Mouse (Mus musculus): Measurements from ENCODE around the gene Rabac1. TPM values are rescaled to one million over a fixed set of nuclear protein-coding genes. Genes with fewer than 3 reads are reported as not detected.
A peak's percentile ranks its signal among the peaks of the same experiment; 100 is the strongest.

Rabac1 gene
- polyA plus RNA-seq, 1 experiment from 2014 or later = 315 TPM

GRCm38 (mm10) chr7:24985799-24986198, 13.2 kb upstream of the Rabac1 start:
- peak; percentile 30; the same call in 1 of the 2 replicates for TF ChIP-seq CTCF (IDR thresholded peaks at IDR 0.05; ENCODE audit: low read depth)
- WGBS = 69% methylated on average over 5 of the region's 5 CpGs
- H3K9ac ChIP-seq (ENCODE audit: low read depth, low read length) = no peak overlapping the region

GRCm38 (mm10) chr7:24984307-24984706, 11.8 kb upstream of the Rabac1 start:
- 89% methylated on average over 2 of the region's 2 CpGs for WGBS
- no peak for ATAC-seq (replicated peaks; ENCODE audit: low FRiP score, low read depth)

More at GRCm38 (mm10) chr7:24985799-24986198, 13.2 kb upstream of the Rabac1 start:
- Histone ChIP-seq H3K36me3 (ENCODE audit: insufficient read depth, low read length) (no peaks in the 10 kb centered on the region), H3K27me3 (ENCODE audit: insufficient read depth, low read length) (no peaks in the 10 kb centered on the region), H3K27ac (no peak overlapping the region), H3K4me3 (replicated peaks; ENCODE audit: low read depth, low read length) (no peak overlapping the region), H3K9me3 (replicated peaks; ENCODE audit: low read length) (no peaks in the 10 kb centered on the region), H3K4me2 (ENCODE audit: low read length) (no peak overlapping the region), H3K4me1 (replicated peaks; ENCODE audit: insufficient read depth, low read length) (no peaks in the 10 kb centered on the region)
- no peak for DNase-seq (ENCODE audit: low spot score)
- no peak for ATAC-seq (replicated peaks; ENCODE audit: low FRiP score, low read depth)

GRCm38 (mm10) chr7:24983396-24983795, 10.8 kb upstream of the Rabac1 start:
- WGBS = 78% methylated on average over 5 of the region's 5 CpGs
- Histone ChIP-seq H3K36me3 (ENCODE audit: insufficient read depth, low read length) (no peaks in the 10 kb centered on the region), H3K4me3 (replicated peaks; ENCODE audit: low read depth, low read length) (no peak overlapping the region), H3K9me3 (replicated peaks; ENCODE audit: low read length) (no peaks in the 10 kb centered on the region), H3K4me2 (ENCODE audit: low read length) (no peak overlapping the region), H3K9ac (ENCODE audit: low read depth, low read length) (no peak overlapping the region), H3K27me3 (ENCODE audit: insufficient read depth, low read length) (no peaks in the 10 kb centered on the region), H3K27ac (no peak overlapping the region), H3K4me1 (replicated peaks; ENCODE audit: insufficient read depth, low read length) (no peaks in the 10 kb centered on the region)
- ATAC-seq (replicated peaks; ENCODE audit: low FRiP score, low read depth) (no peak), DNase-seq (ENCODE audit: low spot score) (no peak)
- TF ChIP-seq CTCF (IDR thresholded peaks at IDR 0.05; ENCODE audit: low read depth) = no peak

More at GRCm38 (mm10) chr7:24984307-24984706, 11.8 kb upstream of the Rabac1 start:
- H3K4me1 ChIP-seq (replicated peaks; ENCODE audit: insufficient read depth, low read length) = no peaks in the 10 kb centered on the region
- H3K9ac ChIP-seq (ENCODE audit: low read depth, low read length) = no peak overlapping the region
- no peak for DNase-seq (ENCODE audit: low spot score)
- H3K4me2 ChIP-seq (ENCODE audit: low read length) = no peak overlapping the region
- no peaks in the 10 kb centered on the region for H3K36me3 ChIP-seq (ENCODE audit: insufficient read depth, low read length)
- no peak overlapping the region for H3K27ac ChIP-seq
- no peaks in the 10 kb centered on the region for H3K9me3 ChIP-seq (replicated peaks; ENCODE audit: low read length)
- 0 out of 2 replicates have a peak, but pooled peaks have one; percentile 4 for TF ChIP-seq CTCF (IDR thresholded peaks at IDR 0.05; ENCODE audit: low read depth)
- H3K4me3 ChIP-seq (replicated peaks; ENCODE audit: low read depth, low read length) = no peak overlapping the region
- no peaks in the 10 kb centered on the region for H3K27me3 ChIP-seq (ENCODE audit: insufficient read depth, low read length)

GRCm38 (mm10) chr7:24980439-24980838, 7.9 kb upstream of the Rabac1 start:
- no peak for ATAC-seq (replicated peaks; ENCODE audit: low FRiP score, low read depth)
- no peak for TF ChIP-seq CTCF (IDR thresholded peaks at IDR 0.05; ENCODE audit: low read depth)
- no peaks in the 10 kb centered on the region for H3K36me3 ChIP-seq (ENCODE audit: insufficient read depth, low read length)
- WGBS = 77% methylated on average over 7 of the region's 7 CpGs
- H3K9me3 ChIP-seq (replicated peaks; ENCODE audit: low read length) = no peaks in the 10 kb centered on the region
- no peak overlapping the region for H3K4me3 ChIP-seq (replicated peaks; ENCODE audit: low read depth, low read length)
- H3K9ac ChIP-seq (ENCODE audit: low read depth, low read length) = no peak overlapping the region
- H3K27ac ChIP-seq = no peak overlapping the region
- no peak overlapping the region for H3K4me2 ChIP-seq (ENCODE audit: low read length)
- no peaks in the 10 kb centered on the region for H3K4me1 ChIP-seq (replicated peaks; ENCODE audit: insufficient read depth, low read length)
- no peaks in the 10 kb centered on the region for H3K27me3 ChIP-seq (ENCODE audit: insufficient read depth, low read length)
- DNase-seq (ENCODE audit: low spot score) = no peak

GRCm38 (mm10) chr7:24978781-24979180, 6.2 kb upstream of the Rabac1 start:
- no peak for TF ChIP-seq CTCF (IDR thresholded peaks at IDR 0.05; ENCODE audit: low read depth)
- Histone ChIP-seq H3K27me3 (ENCODE audit: insufficient read depth, low read length) (no peaks in the 10 kb centered on the region), H3K9me3 (replicated peaks; ENCODE audit: low read length) (no peaks in the 10 kb centered on the region), H3K36me3 (ENCODE audit: insufficient read depth, low read length) (no peaks in the 10 kb centered on the region), H3K4me3 (replicated peaks; ENCODE audit: low read depth, low read length) (no peak overlapping the region), H3K27ac (no peak overlapping the region), H3K9ac (ENCODE audit: low read depth, low read length) (no peak overlapping the region), H3K4me1 (replicated peaks; ENCODE audit: insufficient read depth, low read length) (no peaks in the 10 kb centered on the region), H3K4me2 (ENCODE audit: low read length) (no peak overlapping the region)
- ATAC-seq (replicated peaks; ENCODE audit: low FRiP score, low read depth) (no peak), DNase-seq (ENCODE audit: low spot score) (no peak)
- WGBS = 91% methylated on average over 7 of the region's 7 CpGs

GRCm38 (mm10) chr7:24974893-24975595, 2.5 kb upstream of the Rabac1 start:
- DNase-seq (ENCODE audit: low spot score) = peak; percentile 76
- TF ChIP-seq CTCF (IDR thresholded peaks at IDR 0.05; ENCODE audit: low read depth) = peak; percentile 79

More at GRCm38 (mm10) chr7:24974893-24975595, 2.5 kb upstream of the Rabac1 start:
- Histone ChIP-seq H3K4me3 (replicated peaks; ENCODE audit: low read depth, low read length) (no peak overlapping the region), H3K27me3 (ENCODE audit: insufficient read depth, low read length) (no peaks in the 10 kb centered on the region), H3K9me3 (replicated peaks; ENCODE audit: low read length) (no peaks in the 10 kb centered on the region), H3K27ac (no peak overlapping the region), H3K4me2 (ENCODE audit: low read length) (no peak overlapping the region), H3K9ac (ENCODE audit: low read depth, low read length) (no peak overlapping the region), H3K36me3 (ENCODE audit: insufficient read depth, low read length) (no peaks in the 10 kb centered on the region), H3K4me1 (replicated peaks; ENCODE audit: insufficient read depth, low read length) (no peaks in the 10 kb centered on the region; the same call in 1 of the 2 replicates)
- no peak for ATAC-seq (replicated peaks; ENCODE audit: low FRiP score, low read depth)
- WGBS = 29% methylated on average over 9 of the region's 9 CpGs

Data from kidney, postnatal 0 days (tissue).